Mouse (Mus musculus): ENCODE results near the gene C530008M17Rik.

DNA sequence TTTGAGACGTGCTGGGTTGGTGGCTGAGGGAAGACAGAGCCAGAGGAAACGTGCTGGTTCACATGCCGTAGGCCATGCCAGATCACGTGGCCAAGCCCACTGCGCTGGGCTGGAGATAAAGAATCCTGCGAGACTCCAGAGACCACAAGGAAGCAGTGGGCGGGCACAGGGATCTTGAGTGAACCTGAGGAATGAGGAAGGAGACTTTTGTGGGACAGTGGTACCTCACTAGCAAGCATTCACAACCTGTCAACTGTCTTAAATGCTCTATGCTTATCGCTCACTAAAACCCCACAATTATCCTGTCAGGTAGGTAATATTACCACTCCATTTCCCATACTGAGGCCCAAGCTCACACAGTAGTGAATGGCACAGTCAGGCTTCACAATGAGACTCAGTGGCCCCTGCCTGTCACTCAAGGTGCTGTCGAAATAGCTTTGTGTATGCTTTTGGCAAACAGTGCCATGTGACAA lies 88.5 kb downstream of the C530008M17Rik start:
- TF ChIP-seq POLR2A (IDR thresholded peaks at IDR 0.05; ENCODE audit: insufficient read depth, low read depth, low read length) (no peak), CTCF (IDR thresholded peaks at IDR 0.05; ENCODE audit: insufficient read depth, low read depth, low read length) (no peak)

Data from olfactory bulb, adult 2 months (tissue).